Mouse (Mus musculus): ENCODE measurements at regions not wholly inside any gene's neighbourhood (a gene's known extent, or its start where the extent isn't known, plus 50 kb on each side); places are given as distances from the start of the nearest gene placed in this dataset.

GRCm38 (mm10) chr14:46149073-46149661, 230.0 kb upstream of the Gm15217 start:
- 79% methylated on average over 6 of the region's 6 CpGs for WGBS (ENCODE audit: missing documents)

GRCm38 (mm10) chr14:46158741-46159140, 220.5 kb upstream of the Gm15217 start:
- H3K36me3 ChIP-seq (ENCODE audit: inconsistent target): no peaks in the 10 kb centered on the region
- H3K27ac ChIP-seq: no peak overlapping the region
- no peak overlapping the region for H3K4me3 ChIP-seq (ENCODE audit: inconsistent target)
- WGBS (ENCODE audit: missing documents): 68% methylated on average over 2 of the region's 2 CpGs
- no peaks in the 10 kb centered on the region for H3K79me2 ChIP-seq (ENCODE audit: inconsistent target)

More at GRCm38 (mm10) chr14:46149073-46149661, 230.0 kb upstream of the Gm15217 start:
- no peaks in the 10 kb centered on the region for H3K36me3 ChIP-seq (ENCODE audit: inconsistent target)
- no peaks in the 10 kb centered on the region for H3K79me2 ChIP-seq (ENCODE audit: inconsistent target)
- H3K27ac ChIP-seq: no peak overlapping the region
- no peak overlapping the region for H3K4me3 ChIP-seq (ENCODE audit: inconsistent target)

GRCm38 (mm10) chr14:46172181-46172874, 206.9 kb upstream of the Gm15217 start:
- Histone ChIP-seq H3K79me2 (ENCODE audit: inconsistent target) (no peaks in the 10 kb centered on the region), H3K27ac (no peak overlapping the region), H3K36me3 (ENCODE audit: inconsistent target) (no peaks in the 10 kb centered on the region), H3K4me3 (ENCODE audit: inconsistent target) (no peak overlapping the region)
- WGBS (ENCODE audit: missing documents): 83% methylated on average over 9 of the region's 9 CpGs

- no peaks in the 10 kb centered on the region for H3K79me2 ChIP-seq (ENCODE audit: inconsistent target)
- no peak overlapping the region for H3K27ac ChIP-seq
- H3K4me3 ChIP-seq (ENCODE audit: inconsistent target): no peak overlapping the region
- no peaks in the 10 kb centered on the region for H3K36me3 ChIP-seq (ENCODE audit: inconsistent target)
- 69% methylated on average over 6 of the region's 6 CpGs for WGBS (ENCODE audit: missing documents)
Measured at GRCm38 (mm10) chr14:46172875-46173324, 206.3 kb upstream of the Gm15217 start.

- WGBS (ENCODE audit: missing documents): 25% methylated on average over 5 of the region's 5 CpGs
- no peak overlapping the region for H3K27ac ChIP-seq
- H3K79me2 ChIP-seq (ENCODE audit: inconsistent target): no peaks in the 10 kb centered on the region
- H3K4me3 ChIP-seq (ENCODE audit: inconsistent target): no peak overlapping the region
- H3K36me3 ChIP-seq (ENCODE audit: inconsistent target): no peaks in the 10 kb centered on the region
Measured at GRCm38 (mm10) chr14:46174386-46174785, 204.8 kb upstream of the Gm15217 start.

- H3K36me3 ChIP-seq (ENCODE audit: inconsistent target): no peaks in the 10 kb centered on the region
- no peaks in the 10 kb centered on the region for H3K79me2 ChIP-seq (ENCODE audit: inconsistent target)
- no peak overlapping the region for H3K27ac ChIP-seq
- H3K4me3 ChIP-seq (ENCODE audit: inconsistent target): no peak overlapping the region
- 73% methylated on average over 15 of the region's 15 CpGs for WGBS (ENCODE audit: missing documents)
Measured at GRCm38 (mm10) chr14:46175291-46176216, 203.7 kb upstream of the Gm15217 start.

- no peaks in the 10 kb centered on the region for H3K36me3 ChIP-seq (ENCODE audit: inconsistent target)
- WGBS (ENCODE audit: missing documents): 10% methylated on average over 1 of the region's 1 CpGs
- H3K27ac ChIP-seq: no peak overlapping the region
- no peak overlapping the region for H3K4me3 ChIP-seq (ENCODE audit: inconsistent target)
- no peaks in the 10 kb centered on the region for H3K79me2 ChIP-seq (ENCODE audit: inconsistent target)
Measured at GRCm38 (mm10) chr14:46179024-46179423, 200.2 kb upstream of the Gm15217 start.

- Histone ChIP-seq H3K27ac (no peak overlapping the region), H3K79me2 (ENCODE audit: inconsistent target) (no peaks in the 10 kb centered on the region), H3K36me3 (ENCODE audit: inconsistent target) (no peaks in the 10 kb centered on the region), H3K4me3 (ENCODE audit: inconsistent target) (no peak overlapping the region)
- 91% methylated on average over 8 of the region's 8 CpGs for WGBS (ENCODE audit: missing documents)
Measured at GRCm38 (mm10) chr14:46191639-46192399, 187.4 kb upstream of the Gm15217 start.

GRCm38 (mm10) chr14:46193577-46193976, 185.6 kb upstream of the Gm15217 start:
- H3K4me3 ChIP-seq (ENCODE audit: inconsistent target): no peak overlapping the region
- WGBS (ENCODE audit: missing documents): 39% methylated on average over 4 of the region's 4 CpGs
- no peak overlapping the region for H3K27ac ChIP-seq
- H3K79me2 ChIP-seq (ENCODE audit: inconsistent target): no peaks in the 10 kb centered on the region
- no peaks in the 10 kb centered on the region for H3K36me3 ChIP-seq (ENCODE audit: inconsistent target)

- no peak overlapping the region for H3K4me3 ChIP-seq (ENCODE audit: inconsistent target)
- WGBS (ENCODE audit: missing documents): 31% methylated on average over 6 of the region's 6 CpGs
Measured at GRCm38 (mm10) chr14:46195939-46196338, 183.3 kb upstream of the Gm15217 start.

GRCm38 (mm10) chr14:46202818-46203217, 176.4 kb upstream of the Gm15217 start:
- Histone ChIP-seq H3K4me3 (ENCODE audit: inconsistent target) (no peak overlapping the region), H3K27ac (no peak overlapping the region), H3K36me3 (ENCODE audit: inconsistent target) (no peaks in the 10 kb centered on the region), H3K79me2 (ENCODE audit: inconsistent target) (no peaks in the 10 kb centered on the region)
- WGBS (ENCODE audit: missing documents): 88% methylated on average over 4 of the region's 4 CpGs

More at GRCm38 (mm10) chr14:46195939-46196338, 183.3 kb upstream of the Gm15217 start:
- no peaks in the 10 kb centered on the region for H3K79me2 ChIP-seq (ENCODE audit: inconsistent target)
- no peaks in the 10 kb centered on the region for H3K36me3 ChIP-seq (ENCODE audit: inconsistent target)
- no peak overlapping the region for H3K27ac ChIP-seq

- H3K27ac ChIP-seq: no peak overlapping the region
- WGBS (ENCODE audit: missing documents): 93% methylated on average over 3 of the region's 4 CpGs
- H3K36me3 ChIP-seq (ENCODE audit: inconsistent target): no peaks in the 10 kb centered on the region
- no peak overlapping the region for H3K4me3 ChIP-seq (ENCODE audit: inconsistent target)
- H3K79me2 ChIP-seq (ENCODE audit: inconsistent target): no peaks in the 10 kb centered on the region
Measured at GRCm38 (mm10) chr14:46220483-46220882, 158.7 kb upstream of the Gm15217 start.

GRCm38 (mm10) chr14:46221897-46222669, 157.1 kb upstream of the Gm15217 start:
- H3K36me3 ChIP-seq (ENCODE audit: inconsistent target): no peaks in the 10 kb centered on the region
- WGBS (ENCODE audit: missing documents): 89% methylated on average over 4 of the region's 4 CpGs
- no peaks in the 10 kb centered on the region for H3K79me2 ChIP-seq (ENCODE audit: inconsistent target)
- no peak overlapping the region for H3K4me3 ChIP-seq (ENCODE audit: inconsistent target)
- H3K27ac ChIP-seq: no peak overlapping the region
